Mouse (Mus musculus): ENCODE results near the gene Ywhag.

- TF ChIP-seq CTCF (conservative IDR thresholded peaks at IDR 0.05; ENCODE audit: low read length) (no peak), NANOG (IDR thresholded peaks at IDR 0.05; ENCODE audit: borderline replicate concordance, low read length) (no peak; the same call in 1 of the 2 replicates), POU5F1 (IDR thresholded peaks at IDR 0.05; ENCODE audit: borderline replicate concordance, low read length) (no peak)
Measured at GRCm38 (mm10) chr5:135940587-135940986, 6.2 kb upstream of the Ywhag start.
